Mouse (Mus musculus) olfactory bulb, adult 2 months (tissue): Measurements from ENCODE around the gene Cass4.

Source experiments
- CTCF ChIP-seq: fragments of 200-500 bp; IDR thresholded peaks from 2 replicates; pipeline ENCODE4 v1.5.1; 2012; ENCODE audit warnings: low read depth, mild to moderate bottlenecking, low read length, moderate library complexity; ENCODE audit not compliant: insufficient read depth
- POLR2A ChIP-seq: fragments of 200-500 bp; IDR thresholded peaks from 2 replicates; pipeline ENCODE4 v1.6.1; 2012; ENCODE audit warnings: mild to moderate bottlenecking, low read depth, low read length, moderate library complexity; ENCODE audit not compliant: insufficient read depth

DNA sequence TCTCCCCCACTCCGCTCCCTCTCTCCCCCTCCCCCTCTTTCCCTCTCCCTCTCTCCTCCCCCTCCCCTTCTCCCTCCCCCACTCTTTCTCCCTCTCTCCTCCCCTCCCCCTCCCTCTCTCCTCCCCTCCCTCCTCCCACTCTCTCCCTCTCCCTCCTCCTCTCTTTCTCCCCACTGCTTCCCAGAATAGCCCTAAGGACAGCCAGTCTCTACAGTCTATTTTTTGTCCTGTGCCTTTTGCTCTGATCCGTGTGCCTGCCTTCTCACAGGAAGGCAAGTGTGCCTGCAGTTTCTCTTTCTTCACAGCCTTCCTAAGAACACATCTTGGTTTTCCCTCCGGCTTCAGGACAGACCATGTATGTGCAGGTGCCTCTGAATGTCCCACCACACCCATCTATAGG lies 83.8 kb downstream of the Cass4 start:
- TF ChIP-seq CTCF = no peak
- TF ChIP-seq POLR2A = no peak
